Mouse (Mus musculus): ENCODE measurements around the gene Ap2m1.

Gene Ap2m1

GRCm38 (mm10) chr16:20530941-20531340 is 4.3 kb upstream of the Ap2m1 start:
- DNase-seq, result no peak

- DNase-seq, result no peak
Observed at GRCm38 (mm10) chr16:20534617-20535295, 522 bp upstream of the Ap2m1 start.

- no peak for DNase-seq
Observed at GRCm38 (mm10) chr16:20536081-20536665, 895 bp downstream of the Ap2m1 start.

GRCm38 (mm10) chr16:20537071-20537471 is 1.8 kb downstream of the Ap2m1 start:
- DNase-seq, result no peak

- no peak for DNase-seq
Observed at GRCm38 (mm10) chr16:20537601-20538320, 2.5 kb downstream of the Ap2m1 start.

GRCm38 (mm10) chr16:20539649-20540048 is 4.4 kb downstream of the Ap2m1 start:
- DNase-seq, result no peak

GRCm38 (mm10) chr16:20540438-20540837 is 5.2 kb downstream of the Ap2m1 start:
- no peak for DNase-seq

- DNase-seq, result no peak
Observed at GRCm38 (mm10) chr16:20545696-20546095, 10.4 kb downstream of the Ap2m1 start.

- DNase-seq, result no peak
Observed at GRCm38 (mm10) chr16:20547423-20547822, 12.1 kb downstream of the Ap2m1 start.

- DNase-seq, result peak; percentile 98
Observed at GRCm38 (mm10) chr16:20548096-20548948, 13.0 kb downstream of the Ap2m1 start, which contains the start of gene Abcf3. TSS of gene Abcf3 (plus strand) at chr16:20548577.

- DNase-seq, result no peak
Observed at GRCm38 (mm10) chr16:20549161-20549560, 13.9 kb downstream of the Ap2m1 start.

GRCm38 (mm10) chr16:20551691-20552090 is 16.4 kb downstream of the Ap2m1 start:
- DNase-seq, result no peak

- DNase-seq, result no peak
Observed at GRCm38 (mm10) chr16:20552594-20552993, 17.3 kb downstream of the Ap2m1 start.

GRCm38 (mm10) chr16:20555000-20555399 is 19.7 kb downstream of the Ap2m1 start:
- no peak for DNase-seq

- no peak for DNase-seq
Observed at GRCm38 (mm10) chr16:20557381-20557780, 22.1 kb downstream of the Ap2m1 start.

- DNase-seq, result no peak
Observed at GRCm38 (mm10) chr16:20565075-20565474, 29.8 kb downstream of the Ap2m1 start.

GRCm38 (mm10) chr16:20589366-20589938 is 54.2 kb downstream of the Ap2m1 start, which contains the start of gene Vwa5b2:
TSS of gene Vwa5b2 (plus strand) at chr16:20589471.
- no peak for DNase-seq

GRCm38 (mm10) chr16:20589939-20590679 is 54.8 kb downstream of the Ap2m1 start:
- no peak for DNase-seq

GRCm38 (mm10) chr16:20590680-20591038 is 55.4 kb downstream of the Ap2m1 start:
- no peak for DNase-seq

- DNase-seq, result no peak
Observed at GRCm38 (mm10) chr16:20591076-20591705, 55.9 kb downstream of the Ap2m1 start.

Measured in thymus, postnatal 25 days (tissue).